25 mouse cellular contexts compared by ENCODE assay signal in genomic region chr11:113849322-113849721, GRCm38 (mm10).
"Had no signal": no experiment of that assay in that cellular context is flagged by ENCODE, and none has a peak within 500 bp of the region (broad histone marks: within the 10 kb centered on the region; RNA-seq: fewer than 3 reads in every experiment).

No protein-coding gene starts in this region.

- H3K4me1 ChIP-seq: neural tube, embryonic 13.5 days; stomach, embryonic 15.5 days had no signal

- H3K27me3 ChIP-seq: limb, embryonic 15.5 days; midbrain, embryonic 12.5 days; neural tube, embryonic 13.5 days; stomach, embryonic 15.5 days had no signal

- H3K9ac ChIP-seq: limb, embryonic 15.5 days; liver, embryonic 14.5 days; liver, postnatal 0 days; lung, embryonic 14.5 days; midbrain, embryonic 12.5 days; neural tube, embryonic 13.5 days; stomach, embryonic 15.5 days had no signal

- ATAC-seq: intestine, postnatal 0 days; liver, postnatal 0 days; lung, postnatal 0 days; midbrain, embryonic 16.5 days had no signal

- H3K36me3 ChIP-seq: stomach, embryonic 15.5 days had no signal

- H3K4me3 ChIP-seq: layer of hippocampus, adult 2 months; left cerebral cortex, adult 2 months; limb, embryonic 15.5 days; midbrain, embryonic 12.5 days; myocyte; neural tube, embryonic 13.5 days; stomach, embryonic 15.5 days had no signal

- H3K9me3 ChIP-seq: limb, embryonic 15.5 days; midbrain, embryonic 12.5 days; neural tube, embryonic 13.5 days; stomach, embryonic 15.5 days had no signal

- H3K4me2 ChIP-seq: limb, embryonic 15.5 days; liver, embryonic 11.5 days; lung, embryonic 14.5 days; midbrain, embryonic 12.5 days; neural tube, embryonic 13.5 days; stomach, embryonic 15.5 days had no signal

- DNase-seq: kidney, adult 2 months; kidney, postnatal 25 days; layer of hippocampus, adult 9-11 months; layer of hippocampus, postnatal 36 days; liver, postnatal 0 days; lung, embryonic 14.5 days; right cerebral cortex, postnatal 25 days; spleen, adult 18-20 months; thymus, adult 2 months; thymus, postnatal 14 days; thymus, postnatal 4 days had no signal

- H3K27ac ChIP-seq: kidney, postnatal 0 days; layer of hippocampus, adult 2 months; left cerebral cortex, adult 2 months; limb, embryonic 15.5 days; liver, embryonic 14.5 days; macrophage; midbrain, embryonic 12.5 days; neural tube, embryonic 13.5 days; stomach, embryonic 15.5 days had no signal
